Mouse (Mus musculus): ENCODE measurements around the gene Smarcd1.

DNA sequence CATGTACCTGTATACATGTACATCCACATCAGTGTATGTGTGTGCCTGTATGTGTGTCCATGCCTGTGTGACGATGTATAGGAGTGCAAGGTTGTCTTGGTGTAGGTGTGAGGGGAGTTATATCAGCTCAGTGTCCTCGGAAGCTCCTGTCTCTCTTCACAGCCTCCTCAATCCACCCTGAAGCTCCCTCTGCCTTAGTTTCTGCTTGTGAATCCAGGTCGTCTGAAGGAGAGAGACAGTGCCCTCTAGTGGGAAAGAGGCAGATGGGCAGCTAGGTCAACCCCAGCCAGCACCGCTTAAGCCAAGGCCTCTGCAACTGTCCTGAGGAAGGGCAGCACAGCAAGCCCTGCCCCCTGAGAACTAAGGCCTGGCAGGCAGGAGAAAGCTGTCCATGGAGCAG is 13.2 kb upstream of the Smarcd1 start:
- TF ChIP-seq POLR2A (IDR thresholded peaks at IDR 0.05; ENCODE audit: borderline replicate concordance, control insufficient read depth, low read depth, low read length) (no peak), CTCF (IDR thresholded peaks at IDR 0.05; ENCODE audit: control insufficient read depth, insufficient read depth, low read length) (peak; percentile 92)

All from bone marrow, adult 2 months (tissue).